Mouse (Mus musculus): ENCODE results near the gene Prph2. TPM values are rescaled to one million over a fixed set of nuclear protein-coding genes. Genes with fewer than 3 reads are reported as not detected.

The Prph2 gene
- polyA plus RNA-seq (2015; fragmentation: Nextera tagmentation; extraction: Ambion mirVana): not detected in 2 replicates

DNA sequence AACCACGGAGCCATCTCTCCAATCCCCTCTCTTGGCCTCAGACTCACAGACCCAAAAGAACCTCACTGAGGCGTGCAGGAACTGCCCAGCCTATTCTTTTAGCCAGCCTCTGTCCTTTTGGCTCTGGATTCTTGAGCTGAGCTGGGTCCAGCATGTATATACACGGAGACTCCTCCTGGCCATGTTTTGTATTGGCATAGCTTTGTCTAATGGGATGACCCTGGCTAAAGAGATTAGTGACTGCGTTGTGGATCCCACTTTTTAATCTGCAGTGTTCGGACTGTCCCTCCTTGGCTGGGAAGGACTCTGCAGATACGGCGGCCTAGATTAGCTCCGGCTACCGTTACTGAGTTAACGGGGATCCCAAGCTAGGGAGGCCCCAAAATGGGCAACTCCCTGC is at the start of gene Prph2:
Prph2 (plus strand) TSS at position 274 of the 400 bp plus-strand sequence.
- Histone ChIP-seq H3K9ac (replicated peaks) (no peak within 1 kb of the TSS), H3K4me2 (replicated peaks) (no peak within 1 kb of the TSS), H3K4me1 (replicated peaks) (peaks cover 5% of the 10 kb centered on the region; the same call in 1 of the 2 replicates), H3K9me3 (no peaks in the 10 kb centered on the region), H3K27ac (no peak within 1 kb of the TSS), H3K27me3 (no peaks in the 10 kb centered on the region), H3K4me3 (replicated peaks) (no peak within 1 kb of the TSS), H3K36me3 (no peaks in the 10 kb centered on the region)
- WGBS: 82% methylated on average over 10 of the region's 10 CpGs
- ATAC-seq: no peak

DNA sequence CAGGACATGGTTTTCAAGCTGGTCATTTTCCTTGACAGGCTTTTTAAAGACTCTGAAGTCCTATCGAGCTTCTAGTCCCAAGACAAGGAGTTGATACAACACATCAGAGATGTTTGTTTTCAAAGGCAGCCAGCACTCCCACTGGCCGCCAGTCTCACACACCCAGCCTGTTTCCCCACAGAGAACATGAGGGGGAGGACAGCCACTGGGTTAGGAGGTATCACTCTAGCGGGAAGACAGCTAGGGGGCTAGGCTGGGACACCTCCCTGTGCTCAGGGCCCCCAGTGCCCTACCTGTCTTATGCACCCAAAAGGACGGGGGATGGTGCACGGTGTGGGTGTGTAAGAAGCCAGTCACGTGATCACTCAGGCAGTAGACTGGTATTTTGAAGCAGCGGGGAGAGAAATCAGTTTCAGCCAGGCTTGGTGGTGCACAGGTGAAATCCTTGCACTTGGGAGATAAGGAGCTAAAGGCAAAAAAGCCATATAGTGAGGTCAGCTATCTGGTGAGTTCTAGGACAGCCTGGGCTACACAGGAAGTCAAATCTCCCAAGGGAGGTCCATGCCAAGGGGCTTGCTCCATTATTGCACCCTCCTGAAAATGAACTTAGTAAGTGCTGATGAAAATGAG is 45.6 kb upstream of the Prph2 start:
- Histone ChIP-seq H3K9me3 (no peaks in the 10 kb centered on the region), H3K27me3 (no peaks in the 10 kb centered on the region)

DNA sequence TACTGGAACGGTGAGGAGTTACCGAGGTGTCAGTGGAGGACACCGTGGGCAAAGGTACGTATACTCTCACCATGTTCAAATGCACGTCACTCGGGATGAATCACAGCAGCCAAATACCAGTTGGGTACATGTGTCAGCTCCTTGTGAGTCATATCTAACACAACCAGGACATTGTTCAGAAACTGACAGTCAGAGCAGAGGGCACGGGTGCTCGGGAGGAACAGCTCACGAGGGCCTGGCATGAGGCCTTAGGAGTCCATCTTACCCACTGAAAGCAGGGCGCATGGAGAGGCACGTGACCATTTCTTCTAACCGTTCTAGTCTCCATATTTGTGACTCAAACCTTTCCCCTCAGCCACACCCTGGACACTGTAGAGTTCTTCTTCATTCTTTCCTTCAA is 43.4 kb upstream of the Prph2 start:
- Histone ChIP-seq H3K4me2 (replicated peaks) (no peak overlapping the region), H3K27me3 (no peaks in the 10 kb centered on the region), H3K36me3 (no peaks in the 10 kb centered on the region), H3K9me3 (no peaks in the 10 kb centered on the region), H3K4me3 (replicated peaks) (no peak overlapping the region), H3K9ac (replicated peaks) (no peak overlapping the region), H3K4me1 (replicated peaks) (no peaks in the 10 kb centered on the region), H3K27ac (no peak overlapping the region)
- WGBS: 95% methylated on average over 12 of the region's 12 CpGs
- ATAC-seq: no peak

More for the DNA sequence above, 45.6 kb upstream of the Prph2 start:
- WGBS: 84% methylated on average over 7 of the region's 7 CpGs
- no peak overlapping the region for H3K4me2 ChIP-seq (replicated peaks)
- ATAC-seq: no peak
- H3K9ac ChIP-seq (replicated peaks): no peak overlapping the region
- H3K36me3 ChIP-seq: no peaks in the 10 kb centered on the region
- no peak overlapping the region for H3K27ac ChIP-seq
- peaks cover 9% of the 10 kb centered on the region; the same call in 1 of the 2 replicates for H3K4me1 ChIP-seq (replicated peaks)
- no peak overlapping the region for H3K4me3 ChIP-seq (replicated peaks)

DNA sequence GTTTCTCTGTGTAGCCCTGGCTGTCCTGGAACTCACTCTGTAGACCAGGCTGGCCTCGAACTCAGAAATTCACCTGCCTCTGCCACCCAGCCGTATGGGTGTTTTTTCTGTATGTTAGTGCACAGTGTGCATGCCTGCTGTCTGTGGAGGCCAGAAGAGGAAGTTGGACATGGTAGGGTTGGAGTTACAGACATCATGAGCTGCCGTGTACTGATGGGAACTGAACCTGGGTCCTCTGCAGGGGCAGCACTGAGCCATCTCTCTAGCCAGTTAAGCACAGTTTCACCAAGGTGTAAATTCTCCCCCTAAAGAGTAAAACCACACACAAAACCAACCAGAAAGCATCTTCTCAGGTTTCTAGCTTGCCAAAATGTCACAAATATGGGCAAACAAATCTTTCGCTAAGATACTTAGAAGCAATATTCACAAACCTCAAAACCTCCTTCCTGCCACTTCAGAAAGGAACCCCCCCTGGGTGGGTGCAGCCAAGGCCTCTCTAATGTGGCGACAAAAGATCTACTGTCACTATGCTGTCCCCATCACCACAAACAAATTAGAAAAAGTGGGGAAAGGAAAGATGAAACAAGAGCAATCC is 40.0 kb upstream of the Prph2 start:
- H3K9ac ChIP-seq (replicated peaks): no peak overlapping the region
- no peak overlapping the region for H3K4me2 ChIP-seq (replicated peaks)
- H3K4me1 ChIP-seq (replicated peaks): peaks cover 7% of the 10 kb centered on the region; the same call in 1 of the 2 replicates
- ATAC-seq: no peak
- 97% methylated on average over 5 of the region's 5 CpGs for WGBS
- no peaks in the 10 kb centered on the region for H3K36me3 ChIP-seq
- H3K9me3 ChIP-seq: no peaks in the 10 kb centered on the region
- no peaks in the 10 kb centered on the region for H3K27me3 ChIP-seq
- no peak overlapping the region for H3K4me3 ChIP-seq (replicated peaks)
- H3K27ac ChIP-seq: no peak overlapping the region

DNA sequence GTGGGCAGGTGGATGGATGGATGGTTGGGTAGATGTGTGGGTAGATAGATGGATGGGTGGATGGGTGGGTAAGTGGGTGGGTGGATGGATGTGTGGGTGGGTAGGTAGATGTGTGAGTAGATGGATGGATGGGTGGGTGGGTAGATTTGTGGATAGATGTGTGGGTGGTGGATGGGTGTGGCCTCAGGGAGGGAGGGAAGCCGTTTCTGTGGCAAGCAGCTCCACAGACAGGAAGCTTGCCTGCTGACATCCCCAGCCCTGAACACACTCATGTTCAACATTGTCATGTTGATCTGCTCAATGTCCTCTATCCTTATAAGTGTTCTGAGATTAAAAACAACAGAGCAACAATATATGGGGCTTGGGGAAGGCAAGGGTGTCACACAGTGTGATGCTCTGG is 39.3 kb upstream of the Prph2 start:
- H3K9me3 ChIP-seq: no peaks in the 10 kb centered on the region
- ATAC-seq: no peak
- peaks cover 7% of the 10 kb centered on the region; the same call in 1 of the 2 replicates for H3K4me1 ChIP-seq (replicated peaks)
- H3K27me3 ChIP-seq: no peaks in the 10 kb centered on the region
- H3K4me2 ChIP-seq (replicated peaks): no peak overlapping the region
- no peaks in the 10 kb centered on the region for H3K36me3 ChIP-seq
- 67% methylated on average over 1 of the region's 1 CpGs for WGBS
- no peak overlapping the region for H3K27ac ChIP-seq
- H3K9ac ChIP-seq (replicated peaks): no peak overlapping the region
- H3K4me3 ChIP-seq (replicated peaks): no peak overlapping the region

DNA sequence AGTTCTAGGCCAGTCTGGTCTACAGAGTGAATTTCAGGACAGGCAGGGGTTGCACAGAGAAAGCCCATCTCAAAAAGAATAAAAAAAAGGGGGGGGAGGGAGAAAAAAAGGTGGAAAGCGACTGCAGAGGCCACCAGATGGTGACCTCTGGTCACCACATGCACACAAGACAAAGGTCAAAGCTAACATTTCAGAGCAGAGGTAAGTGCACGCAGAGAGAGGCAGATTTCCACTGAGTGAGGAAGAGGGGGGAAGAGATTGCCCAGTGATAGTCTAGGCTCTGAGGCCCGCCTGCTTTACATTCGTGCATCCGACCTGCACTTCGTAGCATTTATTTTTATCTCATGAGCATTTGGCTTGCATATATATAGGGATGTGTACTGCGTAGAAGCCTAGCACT is 37.5 kb upstream of the Prph2 start:
- ATAC-seq: no peak
- Histone ChIP-seq H3K9ac (replicated peaks) (no peak overlapping the region), H3K4me2 (replicated peaks) (no peak overlapping the region), H3K4me3 (replicated peaks) (no peak overlapping the region), H3K27me3 (no peaks in the 10 kb centered on the region), H3K36me3 (no peaks in the 10 kb centered on the region), H3K9me3 (no peaks in the 10 kb centered on the region), H3K4me1 (replicated peaks) (peaks cover 10% of the 10 kb centered on the region; the same call in 1 of the 2 replicates), H3K27ac (no peak overlapping the region)
- WGBS: 80% methylated on average over 7 of the region's 7 CpGs

DNA sequence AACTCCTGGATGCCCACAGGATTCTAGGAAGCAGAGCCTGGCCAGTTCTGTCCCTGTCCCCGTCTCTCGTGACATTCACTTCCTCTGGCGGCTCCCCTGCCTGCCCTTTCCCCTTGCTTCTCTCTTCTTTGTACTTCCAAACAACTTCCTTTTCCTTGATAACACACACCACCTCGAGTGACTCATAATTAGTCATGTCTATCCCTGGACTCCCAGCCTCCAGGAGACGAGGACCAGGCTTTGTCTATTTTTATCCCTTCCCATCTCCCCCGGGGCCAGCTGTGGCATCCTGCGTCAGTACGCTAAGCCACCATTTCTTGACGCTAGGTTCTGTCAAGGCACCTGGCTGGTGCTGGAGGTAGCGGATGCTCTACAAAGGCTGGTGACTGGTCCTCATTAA is 36.1 kb upstream of the Prph2 start:
- no peak overlapping the region for H3K4me2 ChIP-seq (replicated peaks)
- no peak for ATAC-seq
- H3K9ac ChIP-seq (replicated peaks): no peak overlapping the region
- 53% methylated on average over 10 of the region's 10 CpGs for WGBS
- H3K27me3 ChIP-seq: no peaks in the 10 kb centered on the region
- H3K36me3 ChIP-seq: no peaks in the 10 kb centered on the region
- no peaks in the 10 kb centered on the region for H3K9me3 ChIP-seq
- H3K4me1 ChIP-seq (replicated peaks): peaks cover 10% of the 10 kb centered on the region; the same call in 1 of the 2 replicates
- H3K27ac ChIP-seq: no peak overlapping the region
- H3K4me3 ChIP-seq (replicated peaks): no peak overlapping the region

DNA sequence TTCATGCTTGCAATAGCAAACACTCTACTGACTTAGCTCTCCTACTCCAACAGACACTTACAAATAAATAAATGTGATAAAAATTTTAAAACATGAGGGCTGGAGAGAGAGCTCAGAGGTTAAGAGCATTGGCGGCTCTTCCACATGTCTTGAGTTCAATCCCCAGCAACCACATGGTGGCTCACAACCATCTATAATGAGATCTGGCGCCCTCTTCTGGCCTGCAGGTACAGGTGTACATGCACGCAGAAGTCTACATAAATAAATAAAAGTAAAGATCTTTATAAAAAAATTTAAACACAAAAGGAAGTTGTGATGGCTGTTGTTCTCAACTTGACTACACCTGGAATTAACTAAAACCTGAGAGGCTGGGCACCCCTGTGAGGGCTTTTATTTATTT is 34.6 kb upstream of the Prph2 start:
- no peak overlapping the region for H3K27ac ChIP-seq
- 69% methylated on average over 3 of the region's 3 CpGs for WGBS

DNA sequence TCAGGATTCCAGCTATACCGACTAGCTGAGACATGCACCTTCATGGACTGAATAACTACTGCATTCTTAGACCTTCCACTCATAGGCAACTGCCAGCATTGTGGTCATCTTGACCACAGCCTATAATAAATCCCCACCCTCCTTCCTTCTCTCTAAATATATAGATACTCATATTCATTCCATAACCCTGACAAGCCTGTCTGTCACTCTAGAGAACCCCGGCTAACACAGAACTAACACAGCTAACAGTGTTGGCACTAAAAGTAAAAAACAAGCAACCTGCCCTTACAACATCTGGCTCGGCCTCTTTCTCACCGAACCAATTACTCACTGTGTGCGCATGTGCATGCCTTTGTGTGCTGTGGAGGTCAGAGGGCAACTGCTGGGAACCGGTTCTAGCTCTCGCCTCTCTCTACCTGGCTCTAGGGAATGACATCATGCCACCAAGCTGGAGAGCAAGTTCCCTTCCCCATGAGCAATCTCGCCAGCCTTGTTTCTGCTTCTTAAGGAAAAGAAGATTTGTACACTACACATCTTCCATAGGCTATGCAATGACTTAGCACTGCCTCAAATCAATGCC is 33.8 kb upstream of the Prph2 start:
- 78% methylated on average over 8 of the region's 8 CpGs for WGBS

More for the DNA sequence above, 34.6 kb upstream of the Prph2 start:
- Histone ChIP-seq H3K4me3 (replicated peaks) (no peak overlapping the region), H3K9me3 (no peaks in the 10 kb centered on the region), H3K27me3 (no peaks in the 10 kb centered on the region), H3K9ac (replicated peaks) (no peak overlapping the region), H3K4me1 (replicated peaks) (peaks cover 16% of the 10 kb centered on the region), H3K36me3 (no peaks in the 10 kb centered on the region), H3K4me2 (replicated peaks) (no peak overlapping the region)
- no peak for ATAC-seq

DNA sequence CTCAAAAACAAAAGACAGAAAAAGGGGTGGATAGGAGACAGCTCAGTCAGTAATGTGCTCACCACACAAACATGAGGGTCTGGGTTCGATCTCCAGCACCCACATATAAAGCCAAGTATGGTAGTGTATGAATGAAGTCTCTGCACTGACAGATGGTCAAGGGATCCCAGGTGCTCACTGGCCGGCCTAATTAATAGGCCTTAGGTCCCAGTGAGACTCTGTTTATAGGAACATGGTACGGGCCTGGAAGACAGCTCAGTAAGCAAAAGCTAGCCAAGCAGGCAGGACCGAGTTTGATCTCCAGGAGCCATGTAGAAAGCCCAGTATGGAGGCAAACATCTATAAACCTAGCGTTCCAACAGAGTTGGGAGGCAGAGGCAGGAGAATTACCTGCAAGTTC is 33.2 kb upstream of the Prph2 start:
- Histone ChIP-seq H3K4me1 (replicated peaks) (peaks cover 16% of the 10 kb centered on the region), H3K27ac (no peak overlapping the region), H3K9ac (replicated peaks) (no peak overlapping the region), H3K36me3 (no peaks in the 10 kb centered on the region), H3K9me3 (no peaks in the 10 kb centered on the region), H3K4me3 (replicated peaks) (no peak overlapping the region), H3K4me2 (replicated peaks) (no peak overlapping the region), H3K27me3 (no peaks in the 10 kb centered on the region)
- ATAC-seq: no peak
- 74% methylated on average over 5 of the region's 5 CpGs for WGBS

More for the DNA sequence above, 33.8 kb upstream of the Prph2 start:
- peaks cover 16% of the 10 kb centered on the region for H3K4me1 ChIP-seq (replicated peaks)
- no peak overlapping the region for H3K4me2 ChIP-seq (replicated peaks)
- H3K9me3 ChIP-seq: no peaks in the 10 kb centered on the region
- ATAC-seq: no peak
- no peaks in the 10 kb centered on the region for H3K27me3 ChIP-seq
- no peak overlapping the region for H3K27ac ChIP-seq
- no peak overlapping the region for H3K9ac ChIP-seq (replicated peaks)
- no peak overlapping the region for H3K4me3 ChIP-seq (replicated peaks)
- H3K36me3 ChIP-seq: no peaks in the 10 kb centered on the region

DNA sequence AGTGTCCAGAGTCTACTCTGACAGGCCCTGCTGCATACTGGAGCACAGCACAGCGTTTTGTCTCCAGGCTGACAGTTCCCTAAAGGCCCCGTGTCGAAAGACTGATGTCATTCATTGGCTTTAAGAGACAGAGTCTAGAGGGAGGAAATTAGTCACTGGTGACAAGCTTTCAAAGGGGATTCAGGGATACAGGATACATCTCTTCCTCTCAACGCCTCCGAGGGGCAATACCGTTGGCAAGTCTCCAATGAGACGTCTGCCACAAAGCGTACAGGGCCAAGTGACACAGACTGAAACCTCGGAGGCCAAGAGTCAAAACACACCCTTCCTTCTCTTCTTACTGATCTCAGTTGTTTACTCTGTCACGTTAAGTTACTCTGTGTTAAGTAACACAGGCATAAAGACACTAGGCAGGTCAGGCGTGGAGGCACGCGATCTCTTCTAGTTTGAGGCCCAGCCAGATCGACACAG is 30.4 kb upstream of the Prph2 start:
- Histone ChIP-seq H3K4me1 (replicated peaks) (peaks cover 10% of the 10 kb centered on the region; the same call in 1 of the 2 replicates), H3K4me3 (replicated peaks) (no peak overlapping the region), H3K4me2 (replicated peaks) (no peak overlapping the region), H3K36me3 (no peaks in the 10 kb centered on the region), H3K9me3 (no peaks in the 10 kb centered on the region), H3K27ac (no peak overlapping the region), H3K27me3 (no peaks in the 10 kb centered on the region), H3K9ac (replicated peaks) (no peak overlapping the region)
- ATAC-seq: no peak
- 69% methylated on average over 14 of the region's 14 CpGs for WGBS

DNA sequence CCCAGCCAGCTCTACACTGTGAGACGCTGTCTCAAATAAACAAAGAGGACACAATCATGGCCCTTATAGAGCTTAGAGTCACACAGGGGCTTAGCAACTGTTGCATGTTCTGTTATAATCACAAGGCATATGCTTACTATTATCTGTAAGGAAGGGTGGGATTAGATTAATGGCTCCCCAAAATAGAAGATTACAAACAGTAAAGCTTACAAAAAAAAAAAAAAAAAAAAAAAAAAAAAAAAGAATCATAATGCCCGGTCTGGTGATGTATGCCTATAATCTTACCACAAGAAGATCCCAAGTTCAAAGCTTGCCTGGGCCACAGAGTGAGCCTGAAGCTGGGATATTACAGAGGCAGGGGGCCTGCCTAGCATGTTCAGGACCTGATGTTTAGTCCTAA is 29.9 kb upstream of the Prph2 start:
- H3K27me3 ChIP-seq: no peaks in the 10 kb centered on the region
- no peak overlapping the region for H3K4me2 ChIP-seq (replicated peaks)
- no peak overlapping the region for H3K4me3 ChIP-seq (replicated peaks)
- H3K36me3 ChIP-seq: no peaks in the 10 kb centered on the region
- no peak for ATAC-seq
- H3K4me1 ChIP-seq (replicated peaks): peaks cover 10% of the 10 kb centered on the region; the same call in 1 of the 2 replicates
- no peak overlapping the region for H3K27ac ChIP-seq
- no peak overlapping the region for H3K9ac ChIP-seq (replicated peaks)
- no peaks in the 10 kb centered on the region for H3K9me3 ChIP-seq
- WGBS: 76% methylated on average over 2 of the region's 2 CpGs
